8 mouse cellular contexts compared by ENCODE assay signal in genomic region chr2:15054496-15054895, GRCm38 (mm10). TPM values are rescaled to one million over a fixed set of nuclear protein-coding genes. Genes with fewer than 3 reads are reported as not detected.
DNase-seq lines count a peak whose midpoint lies in the region; ATAC-seq and TF ChIP-seq lines count a peak whose summit lies in the region.

No protein-coding gene starts in this region.

- 22% methylated on average over 10 of the region's 10 CpGs for WGBS in forebrain, embryonic 11.5 days
- 10% methylated on average over 10 of the region's 10 CpGs for WGBS in liver, adult 2 months
- WGBS in small intestine, adult 2 months = 12% methylated on average over 10 of the region's 10 CpGs

- peak overlapping the region; percentile 68 for H3K4me2 ChIP-seq in forebrain, embryonic 11.5 days (ENCODE audit: low read depth, low read length, severe bottlenecking)

- no peak for TF ChIP-seq POLR2A in liver, adult 2 months (IDR thresholded peaks at IDR 0.05; ENCODE audit: extremely low read depth, insufficient read depth, low read length)
- TF ChIP-seq POLR2A in small intestine, adult 2 months (IDR thresholded peaks at IDR 0.05; ENCODE audit: low read depth, low read length) = no peak

- H3K9me3 ChIP-seq in forebrain, embryonic 11.5 days (ENCODE audit: control insufficient read depth, low read length) = no peaks in the 10 kb centered on the region

- peak; percentile 8; the same call in 1 of the 2 replicates for ATAC-seq in frontal cortex, adult (ENCODE audit: low TSS enrichment)
- no peak for ATAC-seq in forebrain, embryonic 11.5 days (replicated peaks; ENCODE audit: low FRiP score)

- H3K79me3 ChIP-seq in C2C12 (ENCODE audit: low read depth) = peaks cover 39% of the 10 kb centered on the region

- H3K27ac ChIP-seq in forebrain, embryonic 11.5 days (ENCODE audit: low read depth, low read length) = peak overlapping the region; percentile 73
- H3K27ac ChIP-seq in liver, adult 2 months (replicated peaks; ENCODE audit: insufficient read depth, low read depth, low read length) = peak overlapping the region; percentile 87
- H3K27ac ChIP-seq in small intestine, adult 2 months (ENCODE audit: insufficient read depth, low read depth, low read length) = peak overlapping the region; percentile 96

- H3ac ChIP-seq in C2C12 (ENCODE audit: control insufficient read depth, insufficient read length, low read depth) = peak overlapping the region; percentile 81

- peaks cover 44% of the 10 kb centered on the region for H3K79me2 ChIP-seq in C2C12 (ENCODE audit: control insufficient read depth, insufficient read depth)
- H3K79me2 ChIP-seq in liver, adult 2 months (ENCODE audit: control insufficient read depth, insufficient read depth, low read length) = peaks cover 7% of the 10 kb centered on the region

- TF ChIP-seq CTCF in C2C12 (IDR thresholded peaks at IDR 0.05; ENCODE audit: control insufficient read depth, insufficient read depth, insufficient read length) = no peak
- TF ChIP-seq CTCF in liver, adult 2 months (IDR thresholded peaks at IDR 0.05; ENCODE audit: low read depth, low read length) = 0 out of 2 replicates have a peak, but pooled peaks have one; percentile 1
- no peak for TF ChIP-seq CTCF in small intestine, adult 2 months (IDR thresholded peaks at IDR 0.05; ENCODE audit: extremely low read depth, insufficient read length, insufficient replicate concordance, low read depth, low read length)

- no peaks in the 10 kb centered on the region for H3K36me3 ChIP-seq in C2C12 (ENCODE audit: control insufficient read depth, insufficient read depth)
- no peaks in the 10 kb centered on the region for H3K36me3 ChIP-seq in forebrain, embryonic 11.5 days (ENCODE audit: control insufficient read depth, insufficient read depth, low read length)
- peaks cover 8% of the 10 kb centered on the region for H3K36me3 ChIP-seq in liver, adult 2 months (ENCODE audit: control insufficient read depth, insufficient read depth, low read length)
- 0 out of 2 replicates have a peak, but pooled peaks cover 2% of the 10 kb centered on the region for H3K36me3 ChIP-seq in small intestine, adult 2 months (ENCODE audit: control insufficient read depth, insufficient read depth, low read length)

- DNase-seq in frontal cortex, postnatal 36 days (ENCODE audit: low spot score in 2 of 2) = no peak
- DNase-seq in forebrain, embryonic 11.5 days (ENCODE audit: low spot score) = no peak
- peak; percentile 57 for DNase-seq in liver, adult 2 months (ENCODE audit: extremely low read depth, low read depth, low spot score)
- no peak for DNase-seq in cerebellum, adult 11-12 months
- no peak for DNase-seq in gastrocnemius, postnatal 4 days (ENCODE audit: low spot score in 2 of 2)

- 0 out of 2 replicates have a peak, but pooled peaks cover 3% of the 10 kb centered on the region for H3K4me1 ChIP-seq in forebrain, embryonic 11.5 days (replicated peaks; ENCODE audit: control insufficient read depth, insufficient read depth, low read length)
- peaks cover 11% of the 10 kb centered on the region for H3K4me1 ChIP-seq in liver, adult 2 months (ENCODE audit: control insufficient read depth, insufficient read depth, low read length)
- no peaks in the 10 kb centered on the region; the same call in 1 of the 2 replicates for H3K4me1 ChIP-seq in small intestine, adult 2 months (ENCODE audit: control insufficient read depth, insufficient read depth, insufficient read length, low read length)

- peak overlapping the region; percentile 35 for H3K4me3 ChIP-seq in C2C12 (ENCODE audit: insufficient read depth, poor library complexity, severe bottlenecking)
- H3K4me3 ChIP-seq in forebrain, embryonic 11.5 days (ENCODE audit: low read depth, low read length) = peak overlapping the region; percentile 67
- peak overlapping the region; percentile 73 for H3K4me3 ChIP-seq in liver, adult 2 months (ENCODE audit: insufficient read depth, low read depth, low read length)
- H3K4me3 ChIP-seq in small intestine, adult 2 months (ENCODE audit: low read depth, low read length) = peak overlapping the region; percentile 85

- no peaks in the 10 kb centered on the region for H3K27me3 ChIP-seq in C2C12 (ENCODE audit: control insufficient read depth, insufficient read depth, insufficient read length)
- H3K27me3 ChIP-seq in forebrain, embryonic 11.5 days (ENCODE audit: control insufficient read depth, insufficient read depth, low read length) = no peaks in the 10 kb centered on the region
- no peaks in the 10 kb centered on the region for H3K27me3 ChIP-seq in liver, adult 2 months (ENCODE audit: control insufficient read depth, insufficient read depth, low read length)
- H3K27me3 ChIP-seq in small intestine, adult 2 months (ENCODE audit: control insufficient read depth, insufficient read depth, low read length) = no peaks in the 10 kb centered on the region

- peak overlapping the region; percentile 67 for H3K9ac ChIP-seq in forebrain, embryonic 11.5 days (ENCODE audit: low read length)
- H3K9ac ChIP-seq in liver, adult 2 months (ENCODE audit: low read depth, low read length) = peak overlapping the region; percentile 83

TF ChIP-seq in C2C12, 6 proteins besides CTCF, POLR2A, EP300 and RAD21:
- no peak for TF ChIP-seq CEBPB (IDR thresholded peaks at IDR 0.05; ENCODE audit: low read depth)
- no peak for TF ChIP-seq MYOD1 (IDR thresholded peaks at IDR 0.05; ENCODE audit: control insufficient read depth, insufficient read length, low read depth)
- no peak for TF ChIP-seq MAX (IDR thresholded peaks at IDR 0.05)
- no peak for TF ChIP-seq USF1 (IDR thresholded peaks at IDR 0.05; ENCODE audit: low read depth)
- TF ChIP-seq MYOG (IDR thresholded peaks at IDR 0.05; ENCODE audit: control insufficient read depth, extremely low read depth, insufficient read length) = no peak
- TF ChIP-seq FOSL1 (IDR thresholded peaks at IDR 0.05; ENCODE audit: insufficient read depth, low read length, poor library complexity, severe bottlenecking) = no peak

RNA-seq across cellular contexts. Expression of gene Nsun6, which starts 0.4 kb away (rescaled TPM):
- polyA plus RNA-seq in C2C12 (2012; fragmentation: generic; extraction: Trizol) = 4.5 TPM
- polyA plus RNA-seq in forebrain, embryonic 11.5 days (2014; fragmentation: Nextera tagmentation; extraction: Ambion mirVana) = 11.3 and 12.4 TPM in 2 replicates
- 4.8 and 5.8 TPM in 2 replicates for total RNA-seq in liver, adult 2 months (2014; rRNA removed)
- 0.80 and 1.5 TPM in 2 replicates for polyA plus RNA-seq in liver, adult 2 months (2012; rRNA removed)
- 0.15 and 0.24 TPM in 2 replicates for polyA plus RNA-seq in small intestine, adult 2 months (2012; rRNA removed)
- total RNA-seq in gastrocnemius, postnatal 4 days (2021) = 1 to 10 TPM; 5.6 to 6.9 TPM

RNA-seq across cellular contexts. Expression of gene Arl5b, which starts 5.3 kb away (rescaled TPM):
- polyA plus RNA-seq in C2C12 (2012; fragmentation: generic; extraction: Trizol) = 4.1 TPM
- 46.2 and 53.7 TPM in 2 replicates for polyA plus RNA-seq in forebrain, embryonic 11.5 days (2014; fragmentation: Nextera tagmentation; extraction: Ambion mirVana)
- 44.4 and 44.9 TPM in 2 replicates for total RNA-seq in liver, adult 2 months (2014; rRNA removed)
- 4.9 and 5.0 TPM in 2 replicates for polyA plus RNA-seq in liver, adult 2 months (2012; rRNA removed)
- 1.1 and 3.3 TPM in 2 replicates for polyA plus RNA-seq in small intestine, adult 2 months (2012; rRNA removed)
- 10 to 100 TPM; 23.4 to 27.4 TPM for total RNA-seq in gastrocnemius, postnatal 4 days (2021)

Comparison
In these comparisons a context has a peak if more than half of its experiments do, and no peak if none do; other contexts are left out.
1. H3K4me3 ChIP-seq: peak in every context shown above with its lines; median percentile 85 in small intestine, adult 2 months; 73 in liver, adult 2 months; 67 in forebrain, embryonic 11.5 days; 35 in C2C12.